ENCODE assay signal across 8 mouse cellular contexts in genomic region chr8:83973161-83974031, GRCm38 (mm10). TPM values are rescaled to one million over a fixed set of nuclear protein-coding genes. Genes with fewer than 3 reads are reported as not detected.
DNase-seq lines count a peak whose midpoint lies in the region; ATAC-seq and TF ChIP-seq lines count a peak whose summit lies in the region.

No protein-coding gene starts in this region.

- DNase-seq in heart, embryonic 10.5 days (ENCODE audit: low spot score) = no peak
- no peak for DNase-seq in heart, postnatal 14 days
- peak; percentile 68 for DNase-seq in cerebellum, adult 9-10 months
- peak; percentile 10 for DNase-seq in hindbrain, embryonic 10.5 days (ENCODE audit: low spot score)
- DNase-seq in liver, postnatal 0 days = peak; percentile 54
- DNase-seq in stomach, postnatal 0 days (ENCODE audit: low spot score) = no peak
- no peak for DNase-seq in urinary bladder, postnatal 25 days (ENCODE audit: low spot score)

- no peak for ATAC-seq in liver, postnatal 0 days
- ATAC-seq in stomach, postnatal 0 days (ENCODE audit: low FRiP score, low TSS enrichment) = no peak

- intact Hi-C loops in heart, postnatal 14 days (cut with DNase I) = loop anchor here (2.0 kb wide), 1 partner anchor 23 kb away; the partner anchor contains the start of gene Samd1

- no peaks in the 10 kb centered on the region for H3K27me3 ChIP-seq in heart, embryonic 10.5 days (ENCODE audit: insufficient read depth, poor library complexity, severe bottlenecking)
- no peaks in the 10 kb centered on the region for H3K27me3 ChIP-seq in ES-Bruce4 (ENCODE audit: control insufficient read depth, insufficient read depth, low read length, poor library complexity, severe bottlenecking)
- no peaks in the 10 kb centered on the region for H3K27me3 ChIP-seq in hindbrain, embryonic 10.5 days (ENCODE audit: insufficient read depth, poor library complexity, severe bottlenecking)
- H3K27me3 ChIP-seq in liver, postnatal 0 days (ENCODE audit: insufficient read depth, low read length) = no peaks in the 10 kb centered on the region
- no peaks in the 10 kb centered on the region for H3K27me3 ChIP-seq in stomach, postnatal 0 days (ENCODE audit: control insufficient read depth, insufficient read depth, low read length)

- peaks cover 20% of the 10 kb centered on the region for H3K36me3 ChIP-seq in heart, embryonic 10.5 days
- peaks cover 14% of the 10 kb centered on the region for H3K36me3 ChIP-seq in ES-Bruce4 (ENCODE audit: control insufficient read depth, insufficient read depth, low read length, poor library complexity, severe bottlenecking)
- H3K36me3 ChIP-seq in hindbrain, embryonic 10.5 days = peaks cover 32% of the 10 kb centered on the region
- peaks cover 14% of the 10 kb centered on the region for H3K36me3 ChIP-seq in liver, postnatal 0 days (replicated peaks; ENCODE audit: insufficient read depth, low read length)
- H3K36me3 ChIP-seq in stomach, postnatal 0 days (ENCODE audit: control insufficient read depth, insufficient read depth, low read length) = no peaks in the 10 kb centered on the region; the same call in 1 of the 2 replicates

- H3K9ac ChIP-seq in ES-Bruce4 (ENCODE audit: low read depth, poor library complexity, severe bottlenecking) = peak overlapping the region; percentile 69
- H3K9ac ChIP-seq in liver, postnatal 0 days (replicated peaks) = peak overlapping the region; percentile 80
- H3K9ac ChIP-seq in stomach, postnatal 0 days (ENCODE audit: low read length) = peak overlapping the region; percentile 89

- peak overlapping the region; percentile 94 for H3K27ac ChIP-seq in heart, embryonic 10.5 days
- no peak overlapping the region for H3K27ac ChIP-seq in ES-Bruce4 (ENCODE audit: insufficient read depth, low read length)
- H3K27ac ChIP-seq in hindbrain, embryonic 10.5 days = peak overlapping the region; percentile 92
- peak overlapping the region; percentile 71 for H3K27ac ChIP-seq in liver, postnatal 0 days (ENCODE audit: low read depth)
- peak overlapping the region; percentile 78 for H3K27ac ChIP-seq in stomach, postnatal 0 days (replicated peaks)

- no peaks in the 10 kb centered on the region for H3K9me3 ChIP-seq in heart, embryonic 10.5 days
- H3K9me3 ChIP-seq in ES-Bruce4 (replicated peaks; ENCODE audit: control insufficient read depth, insufficient read depth, low read length, poor library complexity, severe bottlenecking) = no peaks in the 10 kb centered on the region
- no peaks in the 10 kb centered on the region for H3K9me3 ChIP-seq in hindbrain, embryonic 10.5 days
- H3K9me3 ChIP-seq in liver, postnatal 0 days (ENCODE audit: low read length) = no peaks in the 10 kb centered on the region
- H3K9me3 ChIP-seq in stomach, postnatal 0 days (ENCODE audit: control insufficient read depth, low read length) = no peaks in the 10 kb centered on the region

- TF ChIP-seq POLR2A in ES-Bruce4 (IDR thresholded peaks at IDR 0.05; ENCODE audit: insufficient read depth, low read length) = no peak

- TF ChIP-seq EP300 in ES-Bruce4 (IDR thresholded peaks at IDR 0.05; ENCODE audit: insufficient read depth, low read depth, low read length) = no peak
- TF ChIP-seq EP300 in liver, postnatal 0 days (IDR thresholded peaks at IDR 0.05; ENCODE audit: low read depth) = no peak
- no peak for TF ChIP-seq EP300 in stomach, postnatal 0 days (optimal IDR thresholded peaks at IDR 0.05)

- no peak for TF ChIP-seq CTCF in ES-Bruce4 (IDR thresholded peaks at IDR 0.05; ENCODE audit: low read depth, low read length)
- no peak for TF ChIP-seq CTCF in liver, postnatal 0 days (IDR thresholded peaks at IDR 0.05; ENCODE audit: low read depth)
- TF ChIP-seq CTCF in stomach, postnatal 0 days (IDR thresholded peaks at IDR 0.05; ENCODE audit: low read depth) = no peak

- peaks cover 51% of the 10 kb centered on the region for H3K4me1 ChIP-seq in heart, embryonic 10.5 days
- H3K4me1 ChIP-seq in ES-Bruce4 (ENCODE audit: control insufficient read depth, insufficient read depth, low read length) = no peaks in the 10 kb centered on the region
- H3K4me1 ChIP-seq in hindbrain, embryonic 10.5 days (replicated peaks) = peaks cover 46% of the 10 kb centered on the region
- H3K4me1 ChIP-seq in liver, postnatal 0 days (ENCODE audit: insufficient read depth) = peaks cover 38% of the 10 kb centered on the region
- H3K4me1 ChIP-seq in stomach, postnatal 0 days (replicated peaks; ENCODE audit: control insufficient read depth, insufficient read depth) = peaks cover 3% of the 10 kb centered on the region; the same call in 1 of the 2 replicates

- peak overlapping the region; percentile 94 for H3K4me3 ChIP-seq in heart, embryonic 10.5 days
- peak overlapping the region; percentile 89 for H3K4me3 ChIP-seq in ES-Bruce4 (ENCODE audit: low read depth, low read length)
- H3K4me3 ChIP-seq in hindbrain, embryonic 10.5 days = peak overlapping the region; percentile 96
- peak overlapping the region; percentile 83 for H3K4me3 ChIP-seq in liver, postnatal 0 days (ENCODE audit: low read depth, low read length)
- peak overlapping the region; percentile 91 for H3K4me3 ChIP-seq in stomach, postnatal 0 days (ENCODE audit: low read depth, low read length)

- WGBS in heart, embryonic 10.5 days = 2% methylated on average over 36 of the region's 37 CpGs
- 3% methylated on average over 37 of the region's 37 CpGs for WGBS in hindbrain, embryonic 10.5 days
- 6% methylated on average over 37 of the region's 37 CpGs for WGBS in liver, postnatal 0 days (ENCODE audit: insufficient replicate concordance)
- WGBS in stomach, postnatal 0 days = 3% methylated on average over 37 of the region's 37 CpGs

- peak overlapping the region; percentile 99 for H3K4me2 ChIP-seq in liver, postnatal 0 days (ENCODE audit: low read depth, low read length)
- H3K4me2 ChIP-seq in stomach, postnatal 0 days (replicated peaks; ENCODE audit: low read depth) = peak overlapping the region; percentile 99

RNA-seq across cellular contexts. Expression of gene Prkaca, which starts 0.6 kb away (rescaled TPM):
- polyA plus RNA-seq in heart, embryonic 10.5 days (2016; fragmentation: Nextera tagmentation; extraction: Ambion mirVana) = 157 and 160 TPM in 2 replicates
- 100 to 1,000 TPM; 386 to 395 TPM for total RNA-seq in heart, postnatal 14 days (2021)
- 51.8 and 54.1 TPM in 2 replicates for polyA plus RNA-seq in ES-Bruce4 (2011; ENCODE audit: insufficient read depth, insufficient read length, low read depth, missing spikeins)
- polyA plus RNA-seq in hindbrain, embryonic 10.5 days (2016; fragmentation: Nextera tagmentation; extraction: Ambion mirVana) = 170 and 194 TPM in 2 replicates
- polyA plus RNA-seq in liver, postnatal 0 days (2015; fragmentation: Nextera tagmentation; extraction: Ambion mirVana) = 28.2 and 33.9 TPM in 2 replicates
- polyA plus RNA-seq in stomach, postnatal 0 days (2015; fragmentation: Nextera tagmentation; extraction: Ambion mirVana) = 62.4 and 63.1 TPM in 2 replicates

RNA-seq across cellular contexts. Expression of gene Asf1b, which starts 18.1 kb away (rescaled TPM):
- 71.5 and 80.8 TPM in 2 replicates for polyA plus RNA-seq in heart, embryonic 10.5 days (2016; fragmentation: Nextera tagmentation; extraction: Ambion mirVana)
- 1 to 10 TPM; 2.8 to 4.4 TPM for total RNA-seq in heart, postnatal 14 days (2021)
- polyA plus RNA-seq in ES-Bruce4 (2011; ENCODE audit: insufficient read depth, insufficient read length, low read depth, missing spikeins) = 26.3 and 29.3 TPM in 2 replicates
- 99.1 and 112 TPM in 2 replicates for polyA plus RNA-seq in hindbrain, embryonic 10.5 days (2016; fragmentation: Nextera tagmentation; extraction: Ambion mirVana)
- polyA plus RNA-seq in liver, postnatal 0 days (2015; fragmentation: Nextera tagmentation; extraction: Ambion mirVana) = 50.6 and 55.4 TPM in 2 replicates
- 14.1 and 16.6 TPM in 2 replicates for polyA plus RNA-seq in stomach, postnatal 0 days (2015; fragmentation: Nextera tagmentation; extraction: Ambion mirVana)

RNA-seq across cellular contexts. Expression of gene Gm10644, which starts 18.4 kb away (rescaled TPM):
- 0.41 and 0.86 TPM in 2 replicates for polyA plus RNA-seq in heart, embryonic 10.5 days (2016; fragmentation: Nextera tagmentation; extraction: Ambion mirVana)
- total RNA-seq in heart, postnatal 14 days (2021) = under 1 TPM; 0.22 to 0.91 TPM
- polyA plus RNA-seq in ES-Bruce4 (2011; ENCODE audit: insufficient read depth, insufficient read length, low read depth, missing spikeins) = 0.47 and 0.78 TPM in 2 replicates
- polyA plus RNA-seq in hindbrain, embryonic 10.5 days (2016; fragmentation: Nextera tagmentation; extraction: Ambion mirVana) = 1.1 and 1.5 TPM in 2 replicates
- 0.14 and 0.29 TPM in 2 replicates for polyA plus RNA-seq in liver, postnatal 0 days (2015; fragmentation: Nextera tagmentation; extraction: Ambion mirVana)
- polyA plus RNA-seq in stomach, postnatal 0 days (2015; fragmentation: Nextera tagmentation; extraction: Ambion mirVana) = 0.11 and 0.13 TPM in 2 replicates

RNA-seq across cellular contexts. Expression of gene Samd1, which starts 24.1 kb away (rescaled TPM):
- 5.0 and 10.7 TPM in 2 replicates for polyA plus RNA-seq in heart, embryonic 10.5 days (2016; fragmentation: Nextera tagmentation; extraction: Ambion mirVana)
- total RNA-seq in heart, postnatal 14 days (2021) = 10 to 100 TPM; 28.4 to 32.3 TPM
- 79.7 and 95.7 TPM in 2 replicates for polyA plus RNA-seq in ES-Bruce4 (2011; ENCODE audit: insufficient read depth, insufficient read length, low read depth, missing spikeins)
- 7.6 and 9.5 TPM in 2 replicates for polyA plus RNA-seq in hindbrain, embryonic 10.5 days (2016; fragmentation: Nextera tagmentation; extraction: Ambion mirVana)
- 3.5 and 3.8 TPM in 2 replicates for polyA plus RNA-seq in liver, postnatal 0 days (2015; fragmentation: Nextera tagmentation; extraction: Ambion mirVana)
- polyA plus RNA-seq in stomach, postnatal 0 days (2015; fragmentation: Nextera tagmentation; extraction: Ambion mirVana) = 4.2 and 4.5 TPM in 2 replicates

RNA-seq across cellular contexts. Expression of gene 1700067K01Rik, which starts 27.9 kb away (rescaled TPM):
- 0.27 and 0.95 TPM in 2 replicates for polyA plus RNA-seq in heart, embryonic 10.5 days (2016; fragmentation: Nextera tagmentation; extraction: Ambion mirVana)
- total RNA-seq in heart, postnatal 14 days (2021) = under 1 TPM; 0.33 to 0.80 TPM
- 1.5 and 2.4 TPM in 2 replicates for polyA plus RNA-seq in ES-Bruce4 (2011; ENCODE audit: insufficient read depth, insufficient read length, low read depth, missing spikeins)
- polyA plus RNA-seq in hindbrain, embryonic 10.5 days (2016; fragmentation: Nextera tagmentation; extraction: Ambion mirVana) = 0.52 and 0.54 TPM in 2 replicates
- 0.87 and 0.99 TPM in 2 replicates for polyA plus RNA-seq in liver, postnatal 0 days (2015; fragmentation: Nextera tagmentation; extraction: Ambion mirVana)
- 0.36 and 0.38 TPM in 2 replicates for polyA plus RNA-seq in stomach, postnatal 0 days (2015; fragmentation: Nextera tagmentation; extraction: Ambion mirVana)

Comparison
In these comparisons a context has a peak if more than half of its experiments do, and no peak if none do; other contexts are left out.
1. DNase-seq: peak in cerebellum, adult 9-10 months (single experiment), hindbrain, embryonic 10.5 days (single experiment) and liver, postnatal 0 days (single experiment); none in heart, embryonic 10.5 days (single experiment), heart, postnatal 14 days (0 of 2), stomach, postnatal 0 days (single experiment) and urinary bladder, postnatal 25 days (single experiment).
2. Peak in every context shown above with its lines, with median percentiles within 50 percentile points of each other: H3K4me3 ChIP-seq and H3K9ac ChIP-seq.